Mouse (Mus musculus) forebrain, postnatal 0 days (tissue): Measurements from ENCODE around the gene Htr5b. TPM values are rescaled to one million over a fixed set of nuclear protein-coding genes. Genes with fewer than 3 reads are reported as not detected.

Source experiments
- ATAC-seq: fragments of 200-750 bp; cut with Nextera tagmentation; 2 replicates; pipeline ENCODE4 v1.8.0; 2017; ENCODE audit warnings: mild to moderate bottlenecking, moderate library complexity
- DNase-seq: peaks from one replicate; pipeline ENCODE4 v3.0.0-alpha.2; 2015
- H3K27ac ChIP-seq: fragments of 300-500 bp; sonication (generic); 2 replicates; pipeline ENCODE4 v1.5.1; 2014; ENCODE audit warnings: low read depth, mild to moderate bottlenecking, antibody characterized with exemption, low read length, moderate library complexity, mixed read lengths
- H3K27me3 ChIP-seq: fragments of 300-500 bp; sonication (generic); 2 replicates; pipeline ENCODE4 v1.6.1; 2014; ENCODE audit warnings: mild to moderate bottlenecking, low read length, mixed read lengths; ENCODE audit not compliant: insufficient read depth
- H3K36me3 ChIP-seq: fragments of 300-500 bp; sonication (generic); 2 replicates; pipeline ENCODE4 v1.6.1; 2014; ENCODE audit warnings: mild to moderate bottlenecking, moderate library complexity; ENCODE audit not compliant: insufficient read depth
- H3K4me1 ChIP-seq: fragments of 300-500 bp; sonication (generic); 2 replicates; pipeline ENCODE4 v1.6.1; 2014; ENCODE audit warnings: antibody characterized with exemption; ENCODE audit not compliant: insufficient read depth
- H3K4me2 ChIP-seq: fragments of 300-500 bp; sonication (generic); 2 replicates; pipeline ENCODE4 v1.6.1; 2014; ENCODE audit warnings: low read depth, mild to moderate bottlenecking, moderate library complexity
- H3K4me3 ChIP-seq: fragments of 300-500 bp; sonication (generic); 2 replicates; pipeline ENCODE4 v1.5.1; 2014; ENCODE audit warnings: low read depth, low read length, mixed read lengths
- H3K9ac ChIP-seq: fragments of 300-500 bp; sonication (generic); 2 replicates; pipeline ENCODE4 v1.6.1; 2014; ENCODE audit warnings: mild to moderate bottlenecking
- H3K9me3 ChIP-seq: fragments of 300-500 bp; sonication (generic); 2 replicates; pipeline ENCODE4 v1.6.1; 2016; ENCODE audit warnings: low read length
- CTCF ChIP-seq: sonication (generic); IDR thresholded peaks from 2 replicates; pipeline ENCODE4 v1.5.1; 2016; ENCODE audit warnings: antibody characterized with exemption, control low read depth, low read depth
- WGBS: fragments of 180-500 bp; shearing (Covaris S2); extraction: QIAGEN DNeasy Blood & Tissue Kit; methylation state at CpG from one replicate; pipeline ENCODE4 v1.1.7; 2014; 5-methylcytosine and 5-hydroxymethylcytosine counted together
- polyA plus RNA-seq: library from polyadenylated mRNA; unstranded; fragments of >200 nt; fragmentation: Nextera tagmentation; extraction: Ambion mirVana; gene quantifications from 2 replicates; pipeline ENCODE4 v1.2.1, GENCODE M21; 2015
- total RNA-seq: library from RNA; depleted of rRNA; stranded (reverse); fragments of >200 nt; gene quantifications from 2 replicates; pipeline ENCODE4 v1.2.3, GENCODE M21; 2014

The Htr5b gene
- total and polyA plus RNA-seq, 2 experiments from 2014 or later, result 2.2 to 3.5 TPM

DNA sequence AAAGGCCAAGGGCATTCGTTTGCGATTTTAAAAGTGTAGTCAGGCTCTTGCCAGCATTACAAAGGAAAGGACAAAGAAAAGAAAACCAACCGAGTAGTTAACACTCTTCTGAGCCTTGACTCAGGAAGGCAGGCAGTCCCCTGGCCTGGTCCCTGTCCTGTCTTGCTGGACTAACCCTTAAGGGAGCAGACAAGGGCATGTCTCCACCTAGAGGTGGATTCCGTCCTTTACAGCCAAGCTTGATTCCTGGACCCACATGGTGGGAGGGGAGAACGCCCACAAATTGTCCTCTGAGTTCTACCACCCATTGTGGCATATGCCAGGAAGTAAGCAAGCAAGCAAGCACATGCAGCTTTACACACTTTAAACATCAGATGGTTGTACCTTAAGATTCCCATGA is 38.0 kb downstream of the Htr5b start:
- H3K27me3 ChIP-seq, result no peaks in the 10 kb centered on the region
- DNase-seq (peak; percentile 15), ATAC-seq (peak; percentile 38; the same call in 1 of the 2 replicates)
- peak; percentile 61 for TF ChIP-seq CTCF
- no peak overlapping the region for H3K4me3 ChIP-seq
- WGBS, result 28% methylated on average over 5 of the region's 5 CpGs
- no peaks in the 10 kb centered on the region for H3K9me3 ChIP-seq
- no peaks in the 10 kb centered on the region for H3K4me1 ChIP-seq
- H3K36me3 ChIP-seq, result peaks cover 73% of the 10 kb centered on the region
- H3K9ac ChIP-seq, result no peak overlapping the region
- H3K27ac ChIP-seq, result no peak overlapping the region
- H3K4me2 ChIP-seq, result no peak overlapping the region

DNA sequence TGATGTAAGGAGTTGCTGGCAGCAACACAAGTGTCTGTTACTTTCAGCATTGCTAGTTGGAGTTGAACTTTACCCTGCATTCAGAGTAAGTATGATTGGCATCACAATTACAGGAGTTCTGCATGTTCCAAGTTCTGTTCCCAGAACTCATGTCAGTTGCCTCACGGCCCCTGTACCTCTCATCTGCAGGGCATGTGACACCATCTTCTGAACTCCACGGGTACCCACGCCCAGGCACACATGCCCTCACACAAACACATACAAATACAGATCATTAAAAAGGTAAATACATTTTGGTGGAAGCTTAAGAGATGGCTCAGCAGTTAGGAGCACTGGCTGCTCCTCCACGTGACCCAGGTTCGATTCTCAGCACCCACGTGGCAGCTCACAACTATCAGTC is 41.5 kb downstream of the Htr5b start:
- Histone ChIP-seq H3K9ac (no peak overlapping the region), H3K4me1 (no peaks in the 10 kb centered on the region), H3K36me3 (peaks cover 65% of the 10 kb centered on the region), H3K4me3 (no peak overlapping the region), H3K4me2 (no peak overlapping the region), H3K27me3 (no peaks in the 10 kb centered on the region), H3K27ac (no peak overlapping the region), H3K9me3 (no peaks in the 10 kb centered on the region)
- 94% methylated on average over 6 of the region's 6 CpGs for WGBS
- no peak for ATAC-seq
- no peak for DNase-seq
- no peak for TF ChIP-seq CTCF

DNA sequence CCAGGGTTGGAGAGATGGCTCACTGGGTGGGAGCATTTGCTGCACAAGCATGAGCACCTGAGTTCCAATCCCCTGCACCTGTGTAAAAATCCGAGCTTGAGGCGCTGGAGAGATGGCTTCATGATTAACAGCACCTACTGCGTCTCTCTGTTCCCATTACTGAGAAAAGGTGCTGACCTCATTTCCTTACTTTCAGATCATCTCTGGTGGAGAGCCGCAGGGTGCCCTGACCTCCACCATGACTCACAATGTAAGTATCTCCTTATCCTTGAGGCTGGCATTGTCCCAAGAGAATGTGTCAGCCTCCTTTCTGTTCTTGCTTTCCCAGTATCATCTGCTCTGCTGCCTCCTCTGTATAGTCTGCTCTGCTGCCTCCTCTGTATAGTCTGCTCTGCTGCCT is 45.2 kb downstream of the Htr5b start:
- no peak for TF ChIP-seq CTCF

DNA sequence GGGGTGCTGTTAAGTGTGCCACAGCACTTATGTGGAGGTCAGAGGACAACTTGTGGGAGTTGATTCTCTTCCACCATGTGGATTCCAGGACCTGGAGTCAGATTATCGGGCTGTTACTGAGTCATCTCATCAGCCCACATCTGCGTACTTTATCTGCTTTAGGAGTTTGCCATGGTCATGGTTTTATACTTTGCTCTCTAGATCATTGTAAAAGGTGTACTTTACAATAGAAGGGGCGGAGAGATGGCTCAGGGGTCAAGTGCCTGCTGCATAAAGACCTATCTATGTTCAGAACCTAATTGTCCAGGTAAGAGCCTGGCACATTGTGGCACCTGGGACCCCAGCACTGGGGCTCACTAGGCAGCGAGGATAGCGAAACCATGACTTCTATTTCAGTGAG is 48.9 kb downstream of the Htr5b start:
- WGBS, result 97% methylated on average over 5 of the region's 5 CpGs
- H3K4me2 ChIP-seq, result no peak overlapping the region
- H3K27me3 ChIP-seq, result no peaks in the 10 kb centered on the region
- no peak overlapping the region for H3K9ac ChIP-seq
- H3K36me3 ChIP-seq, result peaks cover 55% of the 10 kb centered on the region
- no peak overlapping the region for H3K4me3 ChIP-seq
- ATAC-seq (no peak), DNase-seq (no peak)
- no peak overlapping the region for H3K27ac ChIP-seq
- no peaks in the 10 kb centered on the region for H3K9me3 ChIP-seq
- no peaks in the 10 kb centered on the region for H3K4me1 ChIP-seq
- TF ChIP-seq CTCF, result no peak

More for the DNA sequence above, 45.2 kb downstream of the Htr5b start:
- Histone ChIP-seq H3K27me3 (no peaks in the 10 kb centered on the region), H3K4me3 (no peak overlapping the region), H3K36me3 (peaks cover 64% of the 10 kb centered on the region), H3K4me1 (no peaks in the 10 kb centered on the region), H3K27ac (no peak overlapping the region), H3K9ac (no peak overlapping the region), H3K9me3 (no peaks in the 10 kb centered on the region), H3K4me2 (no peak overlapping the region)
- 85% methylated on average over 4 of the region's 4 CpGs for WGBS
- DNase-seq (no peak), ATAC-seq (no peak)

DNA sequence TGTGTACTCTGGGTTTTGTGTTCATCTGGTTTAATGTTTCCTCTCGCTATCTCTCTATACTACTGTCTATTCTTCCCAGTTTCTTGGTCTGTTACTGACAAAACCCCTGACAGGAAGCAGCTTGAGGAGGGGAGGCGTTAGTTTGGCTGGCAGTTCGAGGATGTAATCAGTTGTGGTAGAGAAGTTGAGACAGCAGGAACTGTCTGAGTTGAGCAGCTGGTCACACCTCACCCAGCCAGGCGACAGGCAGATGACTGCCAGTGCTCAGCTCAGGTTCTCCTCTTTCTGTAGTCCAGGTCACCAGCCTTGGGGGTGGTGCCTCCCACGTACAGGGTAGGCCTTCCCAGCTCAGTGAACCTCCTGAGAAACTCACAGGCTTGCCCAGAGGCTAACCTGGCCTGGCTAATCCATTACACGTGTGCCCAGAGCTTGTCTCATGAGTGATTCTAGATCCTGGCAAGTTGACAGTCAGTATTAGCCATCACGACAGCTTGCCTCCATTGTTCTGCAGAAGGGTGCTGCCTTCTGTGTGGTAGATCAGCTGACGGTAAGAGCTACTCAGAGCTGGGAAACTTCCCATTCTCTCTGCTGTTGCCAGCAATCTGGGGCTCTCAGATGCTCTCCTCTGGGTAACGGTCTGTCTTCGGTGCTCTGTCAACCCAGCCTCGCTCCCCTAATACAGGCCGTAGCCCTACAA is 49.8 kb downstream of the Htr5b start:
- H3K9ac ChIP-seq, result no peak overlapping the region
- H3K27ac ChIP-seq, result 0 out of 2 replicates have a peak overlapping the region, but pooled peaks have one; percentile 36
- peaks cover 55% of the 10 kb centered on the region for H3K36me3 ChIP-seq
- H3K27me3 ChIP-seq, result no peaks in the 10 kb centered on the region
- TF ChIP-seq CTCF, result no peak
- no peak overlapping the region for H3K4me2 ChIP-seq
- no peaks in the 10 kb centered on the region for H3K9me3 ChIP-seq
- H3K4me3 ChIP-seq, result no peak overlapping the region
- peak; percentile 73 for DNase-seq
- 67% methylated on average over 12 of the region's 12 CpGs for WGBS
- ATAC-seq, result peak; percentile 91
- no peaks in the 10 kb centered on the region for H3K4me1 ChIP-seq

DNA sequence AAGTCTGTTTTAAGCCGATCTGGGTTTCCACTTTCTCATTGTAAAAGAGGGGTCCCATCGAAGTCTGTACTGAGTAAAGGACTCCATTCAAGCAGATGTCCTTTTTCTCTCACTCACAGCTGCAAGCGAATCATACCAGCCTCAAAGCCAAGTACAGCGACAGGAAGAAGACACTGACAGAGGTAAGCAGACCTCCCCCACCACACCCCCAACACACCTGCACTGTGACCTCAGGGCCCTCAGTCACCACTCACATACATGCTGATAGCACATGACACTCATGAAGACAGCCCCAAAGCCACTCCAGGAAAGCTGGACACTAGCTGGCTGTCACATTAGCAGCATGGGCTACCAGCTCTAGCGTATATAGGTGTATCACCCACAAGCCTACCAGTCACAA is 50.5 kb downstream of the Htr5b start:
- no peak overlapping the region for H3K9ac ChIP-seq
- ATAC-seq (no peak), DNase-seq (no peak)
- no peaks in the 10 kb centered on the region for H3K9me3 ChIP-seq
- H3K36me3 ChIP-seq, result peaks cover 48% of the 10 kb centered on the region
- no peaks in the 10 kb centered on the region for H3K27me3 ChIP-seq
- no peaks in the 10 kb centered on the region for H3K4me1 ChIP-seq
- no peak overlapping the region for H3K4me3 ChIP-seq
- no peak overlapping the region for H3K4me2 ChIP-seq
- no peak overlapping the region for H3K27ac ChIP-seq
- 96% methylated on average over 5 of the region's 5 CpGs for WGBS
- no peak for TF ChIP-seq CTCF

DNA sequence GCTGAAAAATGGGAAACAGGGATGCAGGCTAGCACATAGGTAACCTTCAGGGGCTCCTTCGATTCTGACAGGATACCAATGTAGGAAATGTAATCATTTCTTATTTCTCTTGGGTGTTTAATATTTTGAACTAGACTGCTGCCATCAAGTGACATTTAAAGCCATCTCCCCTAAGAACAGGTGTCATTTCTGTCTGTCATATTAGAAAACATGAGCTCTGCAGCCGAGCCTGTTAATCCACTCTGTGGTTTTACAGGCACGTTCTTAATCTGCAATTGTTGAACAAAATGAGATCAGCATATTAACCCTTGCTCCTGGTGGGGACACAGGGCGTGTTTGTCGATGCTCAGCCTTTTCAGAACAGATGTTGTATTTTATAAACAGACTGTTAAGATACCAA is 56.8 kb downstream of the Htr5b start:
- Histone ChIP-seq H3K9me3 (no peaks in the 10 kb centered on the region), H3K36me3 (peaks cover 20% of the 10 kb centered on the region), H3K4me3 (no peak overlapping the region), H3K27ac (no peak overlapping the region), H3K27me3 (no peaks in the 10 kb centered on the region), H3K9ac (no peak overlapping the region), H3K4me2 (no peak overlapping the region), H3K4me1 (no peaks in the 10 kb centered on the region)
- no peak for ATAC-seq
- DNase-seq, result no peak
- WGBS, result 68% methylated on average over 5 of the region's 5 CpGs
- no peak for TF ChIP-seq CTCF
